Mouse (Mus musculus): ENCODE measurements around the gene Ankrd54.

DNA sequence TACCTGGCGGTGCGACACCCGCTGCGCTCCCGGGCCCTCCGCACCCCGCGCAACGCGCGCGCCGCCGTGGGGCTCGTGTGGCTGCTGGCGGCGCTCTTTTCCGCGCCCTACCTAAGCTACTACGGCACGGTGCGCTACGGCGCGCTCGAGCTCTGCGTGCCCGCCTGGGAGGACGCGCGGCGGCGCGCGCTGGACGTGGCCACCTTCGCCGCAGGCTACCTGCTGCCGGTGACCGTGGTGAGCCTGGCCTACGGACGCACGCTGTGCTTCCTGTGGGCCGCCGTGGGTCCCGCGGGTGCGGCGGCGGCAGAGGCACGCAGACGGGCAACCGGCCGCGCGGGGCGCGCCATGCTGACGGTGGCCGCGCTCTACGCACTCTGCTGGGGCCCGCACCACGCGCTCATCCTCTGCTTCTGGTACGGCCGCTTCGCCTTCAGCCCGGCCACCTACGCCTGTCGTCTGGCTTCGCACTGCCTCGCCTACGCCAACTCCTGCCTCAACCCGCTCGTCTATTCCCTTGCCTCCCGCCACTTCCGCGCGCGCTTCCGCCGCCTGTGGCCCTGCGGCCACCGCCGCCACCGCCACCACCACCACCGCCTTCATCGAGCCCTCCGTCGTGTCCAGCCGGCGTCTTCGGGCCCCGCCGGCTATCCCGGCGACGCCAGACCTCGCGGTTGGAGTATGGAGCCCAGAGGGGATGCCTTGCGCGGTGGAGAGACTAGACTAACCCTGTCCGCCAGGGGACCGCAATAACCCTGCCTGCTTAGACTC is 19.8 kb downstream of the Ankrd54 start:
- TF ChIP-seq GABPA (IDR thresholded peaks at IDR 0.05; ENCODE audit: insufficient replicate concordance, low read depth, low read length), result no peak
- TF ChIP-seq CTCF (conservative IDR thresholded peaks at IDR 0.05 in 1 of 2, IDR thresholded peaks at IDR 0.05 in 1 of 2; ENCODE audit: low read depth in 2 of 2, low read length in 2 of 2), result no peak
- no peak for TF ChIP-seq MAX (IDR thresholded peaks at IDR 0.05; ENCODE audit: low read length)
- TF ChIP-seq E2F4 (IDR thresholded peaks at IDR 0.05; ENCODE audit: insufficient replicate concordance, low read depth, low read length), result no peak
- no peak for TF ChIP-seq CHD1 (IDR thresholded peaks at IDR 0.05; ENCODE audit: low read depth, low read length)
- TF ChIP-seq ZMIZ1 (IDR thresholded peaks at IDR 0.05; ENCODE audit: low read depth, low read length), result no peak
- no peak for TF ChIP-seq POLR2A (IDR thresholded peaks at IDR 0.05; ENCODE audit: low read depth, low read length)
- TF ChIP-seq MAZ (IDR thresholded peaks at IDR 0.05; ENCODE audit: low read depth, low read length), result no peak
- TF ChIP-seq TCF12 (IDR thresholded peaks at IDR 0.05; ENCODE audit: low read depth, low read length), result no peak
- no peak for TF ChIP-seq ELF1 (IDR thresholded peaks at IDR 0.05; ENCODE audit: low read depth, low read length)
- TF ChIP-seq EP300 (IDR thresholded peaks at IDR 0.05; ENCODE audit: low read length), result no peak
- no peak for TF ChIP-seq ETS1 (conservative IDR thresholded peaks at IDR 0.05; ENCODE audit: low read depth, low read length)
